Mouse (Mus musculus): Measurements from ENCODE around the gene Fam189a1.
A peak's percentile ranks its signal among the peaks of the same experiment; 100 is the strongest.

Gene Fam189a1

GRCm38 (mm10) chr7:65104207-65105096 is 51.9 kb downstream of the Fam189a1 start:
- DNase-seq (ENCODE audit: extremely low spot score), result no peak

GRCm38 (mm10) chr7:65101661-65102060 is 54.7 kb downstream of the Fam189a1 start:
- no peak for DNase-seq (ENCODE audit: extremely low spot score)

- no peak for DNase-seq (ENCODE audit: extremely low spot score)
Measured at GRCm38 (mm10) chr7:65097708-65098107, 58.7 kb downstream of the Fam189a1 start.

DNA sequence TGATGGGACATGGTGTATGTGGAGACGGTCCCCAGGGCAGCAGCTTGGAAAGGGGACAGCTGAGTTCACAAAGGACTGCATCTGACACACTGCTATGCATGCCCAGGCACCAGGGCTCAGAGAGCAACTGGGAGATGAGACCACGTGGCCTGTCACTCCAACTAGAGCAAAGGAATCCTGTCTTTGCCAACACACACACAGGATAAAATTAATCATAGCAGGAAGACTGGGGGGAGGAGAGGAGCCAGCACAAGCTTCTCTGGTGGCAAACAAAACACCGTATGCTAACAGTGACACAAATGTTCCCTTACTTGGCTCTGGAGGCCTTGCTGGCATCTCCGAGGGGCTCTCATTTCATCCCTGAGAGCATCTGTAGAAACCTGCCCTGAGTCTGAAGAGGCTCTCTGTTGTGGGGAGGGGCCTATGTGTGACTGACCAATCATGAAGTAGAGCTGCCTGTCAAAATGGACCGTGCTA is 60.7 kb downstream of the Fam189a1 start:
- no peak for DNase-seq (ENCODE audit: extremely low spot score)

DNA sequence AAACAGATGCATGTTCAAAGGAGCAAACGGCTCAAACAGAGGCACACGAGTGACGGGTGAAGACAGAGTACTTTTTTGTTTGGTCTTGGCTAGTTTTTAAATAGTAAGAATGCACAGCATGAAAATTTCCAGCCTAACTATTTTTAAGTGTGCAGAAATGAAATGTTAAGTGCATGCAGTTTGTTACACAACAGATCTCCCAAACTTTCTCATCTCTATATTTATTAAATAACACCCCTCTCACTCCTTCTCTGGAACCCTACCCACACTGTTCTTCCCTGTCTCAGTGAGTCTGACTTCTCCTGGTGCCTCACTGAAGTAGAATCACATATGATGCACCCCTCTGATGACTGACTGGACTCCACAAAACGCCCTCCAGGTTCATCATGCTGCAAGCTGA is 63.1 kb downstream of the Fam189a1 start:
- no peak for DNase-seq (ENCODE audit: extremely low spot score)

- no peak for DNase-seq (ENCODE audit: extremely low spot score)
Measured at GRCm38 (mm10) chr7:65091486-65091885, 64.9 kb downstream of the Fam189a1 start.

- no peak for DNase-seq (ENCODE audit: extremely low spot score)
Measured at GRCm38 (mm10) chr7:65085972-65086371, 70.4 kb downstream of the Fam189a1 start.

DNA sequence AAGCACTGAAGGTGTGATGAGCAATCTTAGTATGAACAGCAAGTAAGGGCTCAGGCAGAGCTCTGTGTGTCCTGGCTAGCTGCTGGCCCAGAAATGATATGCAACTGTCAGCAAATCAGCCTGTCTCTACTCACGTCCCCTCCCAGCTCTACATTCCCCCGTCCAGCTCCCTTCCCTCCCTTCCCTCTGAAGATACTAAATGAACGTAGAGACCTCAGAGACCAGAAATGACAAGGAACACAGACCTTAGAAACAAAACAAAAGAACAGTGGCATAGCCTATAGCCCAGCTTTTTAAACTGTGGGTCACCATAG is 73.6 kb downstream of the Fam189a1 start:
- DNase-seq (ENCODE audit: extremely low spot score), result no peak

- no peak for DNase-seq (ENCODE audit: extremely low spot score)
Measured at GRCm38 (mm10) chr7:65081979-65082777, 74.2 kb downstream of the Fam189a1 start.

- DNase-seq (ENCODE audit: extremely low spot score), result no peak
Measured at GRCm38 (mm10) chr7:65076134-65076533, 80.2 kb downstream of the Fam189a1 start.

DNA sequence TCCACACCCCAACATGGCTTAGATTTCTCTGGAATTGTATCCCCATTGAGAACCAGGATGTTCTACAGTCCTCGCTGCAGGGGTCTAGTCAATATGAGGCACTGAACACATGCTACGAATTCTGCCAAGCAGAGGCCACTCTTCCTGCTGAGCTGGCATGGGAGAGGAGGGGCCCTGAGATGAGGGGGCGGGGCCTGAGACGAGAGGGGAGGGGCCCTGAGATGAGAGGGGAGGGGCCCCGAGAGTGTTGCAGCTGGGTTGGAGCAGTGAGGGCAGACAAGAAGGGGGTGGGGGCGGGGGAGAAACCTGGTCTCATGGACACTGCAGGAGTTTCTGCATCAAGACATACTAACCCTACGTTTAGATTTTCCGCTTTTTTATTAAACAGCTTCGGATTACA is 82.2 kb downstream of the Fam189a1 start:
- peak; percentile 27 for DNase-seq (ENCODE audit: extremely low spot score)

- DNase-seq (ENCODE audit: extremely low spot score), result peak; percentile 73
Measured at GRCm38 (mm10) chr7:65073555-65073954, 82.8 kb downstream of the Fam189a1 start.

DNA sequence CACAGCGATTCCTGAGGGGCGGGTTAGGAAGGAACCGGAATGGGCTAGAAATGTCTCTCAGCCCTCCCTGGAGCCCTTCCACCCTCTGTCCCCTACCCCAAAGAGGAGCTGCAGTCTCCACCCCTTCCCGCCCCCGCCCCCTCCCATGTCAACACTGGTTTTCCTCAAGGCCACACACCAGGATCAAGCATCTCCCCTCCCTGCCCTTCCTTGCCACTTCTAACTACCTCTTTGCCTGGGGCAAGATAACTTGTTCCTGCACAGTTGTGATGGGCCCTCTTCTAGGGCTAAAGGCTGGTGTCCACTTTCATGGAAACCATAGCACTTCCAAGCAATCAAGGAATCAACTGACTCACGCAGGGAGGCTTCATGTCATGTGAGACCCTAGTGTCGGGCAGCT is 90.2 kb downstream of the Fam189a1 start:
- DNase-seq (ENCODE audit: extremely low spot score), result no peak

DNA sequence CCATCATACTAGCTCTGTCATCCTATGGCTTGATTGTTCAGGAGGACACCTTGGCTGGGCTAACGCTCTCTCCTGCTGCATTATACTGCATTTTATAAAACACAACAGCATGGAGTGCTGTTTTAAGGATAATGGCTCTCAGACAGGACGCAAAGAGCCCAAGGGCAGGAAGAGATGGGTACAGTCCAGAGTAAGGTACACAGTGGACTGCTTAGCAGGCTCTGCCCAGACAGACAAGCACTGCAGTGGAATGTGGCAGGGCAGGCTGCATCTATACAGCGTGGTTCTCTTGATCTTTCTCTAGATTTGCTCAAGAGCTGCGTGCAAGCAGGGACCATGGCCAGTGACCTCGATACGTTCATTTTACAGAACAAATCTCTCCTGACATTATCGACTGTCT is 90.9 kb downstream of the Fam189a1 start:
- no peak for DNase-seq (ENCODE audit: extremely low spot score)

DNA sequence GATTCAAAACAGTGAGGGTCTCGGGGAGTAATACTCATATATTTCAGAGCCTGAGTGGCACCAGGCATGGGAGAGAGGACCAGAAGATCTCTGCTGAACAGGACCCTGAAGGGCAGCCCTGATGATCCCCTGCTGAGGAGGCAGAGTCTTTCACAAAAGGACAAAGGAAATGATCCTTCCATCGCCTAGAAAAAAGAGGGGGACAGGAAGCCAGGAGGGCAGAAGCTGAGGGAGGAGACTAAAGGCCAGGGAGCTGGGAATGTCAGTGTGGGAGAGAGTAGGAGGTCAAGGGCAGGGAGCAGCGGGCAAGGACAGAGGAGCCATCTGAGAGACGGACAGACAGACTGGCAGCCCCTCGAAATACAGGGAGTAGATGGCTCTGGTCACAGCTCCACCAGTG is 91.7 kb downstream of the Fam189a1 start:
- no peak for DNase-seq (ENCODE audit: extremely low spot score)

DNA sequence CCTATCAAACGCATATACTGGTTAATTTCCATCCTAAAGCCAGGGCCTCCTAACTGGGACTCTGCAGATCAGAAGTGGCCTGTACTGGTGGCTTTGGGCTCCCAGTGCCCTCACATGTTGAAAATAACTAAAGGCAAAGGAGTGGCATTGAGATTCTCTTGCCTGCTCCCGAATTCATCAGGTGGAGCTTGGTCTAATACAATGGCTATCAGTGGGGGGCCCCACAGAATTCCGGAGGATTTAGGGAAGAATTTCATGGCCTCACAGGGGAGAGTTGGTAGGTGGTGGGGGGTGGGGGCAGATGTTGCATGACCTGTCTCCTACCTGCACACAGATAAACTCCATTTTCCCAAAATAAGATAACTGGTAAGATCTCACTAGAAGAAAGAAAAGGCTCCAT is 92.3 kb downstream of the Fam189a1 start:
- no peak for DNase-seq (ENCODE audit: extremely low spot score)

DNA sequence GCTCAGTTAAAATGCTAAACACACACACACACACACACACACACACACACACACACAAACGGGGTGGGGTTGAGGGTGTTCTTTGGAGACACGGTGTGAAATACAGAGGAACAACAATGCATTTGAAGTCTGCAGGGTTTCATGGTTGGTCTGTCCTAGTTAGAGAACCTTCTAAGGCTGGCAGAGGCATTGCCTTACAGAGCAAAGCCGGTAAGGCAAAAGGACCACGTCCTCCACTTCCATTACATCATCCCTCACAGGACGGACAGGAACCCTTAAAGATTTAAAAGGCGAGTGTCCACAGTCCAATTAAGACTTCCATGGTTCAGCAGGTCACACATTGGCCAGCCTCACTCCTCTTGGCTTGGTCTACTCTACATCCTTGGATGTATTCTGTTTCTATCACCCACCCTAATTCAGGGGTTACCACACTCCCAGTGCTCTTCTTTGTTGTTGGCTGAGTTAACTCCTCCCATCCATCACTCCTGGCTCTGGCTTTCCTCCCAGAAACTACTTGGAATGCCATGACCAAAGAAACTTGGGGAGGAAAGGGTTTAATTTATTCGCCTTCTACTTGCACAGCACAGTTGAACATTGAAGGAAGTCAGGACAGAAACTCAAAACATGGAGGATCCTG is 96.1 kb downstream of the Fam189a1 start:
- DNase-seq (ENCODE audit: extremely low spot score), result no peak

- no peak for DNase-seq (ENCODE audit: extremely low spot score)
Measured at GRCm38 (mm10) chr7:65056864-65057263, 99.5 kb downstream of the Fam189a1 start.

DNA sequence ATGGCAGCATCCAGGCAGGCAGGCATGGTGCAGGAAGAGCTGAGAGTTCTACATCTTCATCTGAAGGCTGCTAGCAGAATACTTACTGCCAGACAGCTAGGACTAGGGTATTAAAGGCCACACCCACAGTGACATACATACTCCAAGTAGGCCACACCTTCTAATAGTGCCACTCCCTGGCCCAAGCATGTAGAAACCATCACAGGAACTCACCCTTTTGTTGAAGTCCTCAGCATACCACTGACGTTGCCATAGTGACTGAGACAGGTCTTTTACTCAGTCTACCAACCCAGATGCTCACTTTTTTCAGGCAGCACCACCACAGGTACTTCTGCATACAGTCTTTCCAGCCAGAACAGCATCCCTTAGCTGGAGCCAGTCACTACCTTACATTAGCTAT is 104.4 kb downstream of the Fam189a1 start:
- DNase-seq (ENCODE audit: extremely low spot score), result no peak

DNA sequence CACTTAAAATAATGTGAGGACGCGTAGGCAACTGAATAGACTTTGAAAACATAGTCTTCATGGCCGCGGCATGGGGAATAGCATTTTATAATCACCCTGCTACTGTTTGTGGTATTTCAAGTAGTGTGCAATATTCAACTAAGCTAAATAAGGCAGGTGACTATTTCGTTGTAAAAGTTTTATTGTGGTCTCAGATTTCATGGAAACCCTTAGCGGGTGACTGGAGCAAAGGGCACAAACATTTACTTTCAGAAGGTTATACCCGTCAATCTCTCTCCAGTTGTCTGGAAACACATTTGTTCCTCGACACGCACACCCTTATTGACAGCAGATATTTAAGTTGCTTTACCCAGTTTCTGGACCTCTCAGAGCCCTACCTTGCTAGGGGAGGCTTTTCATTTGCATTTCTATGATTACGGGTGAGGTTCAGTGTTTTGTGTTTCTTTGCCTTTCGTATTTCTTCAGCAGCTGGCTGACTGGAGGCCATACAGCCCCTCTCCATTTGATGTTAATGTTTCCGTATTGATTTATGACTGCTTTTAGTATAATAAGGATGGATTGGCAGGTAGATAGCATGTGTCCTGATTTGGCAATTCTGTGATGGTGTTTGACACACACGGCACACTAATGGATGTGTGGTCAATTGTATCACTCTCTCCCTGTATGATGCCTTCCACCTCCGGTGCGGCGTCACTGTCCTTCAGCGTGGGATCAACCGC is 107.0 kb downstream of the Fam189a1 start:
- no peak for DNase-seq (ENCODE audit: extremely low spot score)

DNA sequence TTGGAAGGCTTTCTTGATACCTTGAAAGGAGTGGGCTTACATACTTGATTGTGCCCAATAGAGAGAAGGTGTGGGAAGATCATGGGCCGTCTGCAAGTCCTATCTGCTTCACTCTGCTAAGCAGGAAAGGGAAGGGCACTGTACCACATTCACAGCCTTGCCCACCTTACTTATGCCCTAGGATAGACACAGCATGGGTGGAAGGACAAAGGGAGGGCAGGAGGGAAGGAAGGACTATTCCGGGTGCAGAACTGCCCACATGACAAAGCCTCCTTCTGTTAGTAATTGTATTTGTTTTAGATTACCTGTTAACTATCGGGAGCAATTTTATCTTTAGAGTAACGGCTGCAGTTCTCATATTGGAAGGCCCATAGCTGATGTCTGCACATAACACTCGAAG is 108.7 kb downstream of the Fam189a1 start:
- no peak for DNase-seq (ENCODE audit: extremely low spot score)

- DNase-seq (ENCODE audit: extremely low spot score), result no peak
Measured at GRCm38 (mm10) chr7:65046690-65047089, 109.7 kb downstream of the Fam189a1 start.
